Mouse (Mus musculus) MEL (cell line): ENCODE data around the gene Sema3c.

Experiments used
- CTCF ChIP-seq, 3 experiments: IDR thresholded peaks in 2 of 3; conservative IDR thresholded peaks in 1 of 3; 2 replicates each; pipeline ENCODE4 v1.5.1; 2011 to 2012; ENCODE audit warnings: low read length in 3 of 3, low read depth in 2 of 3, mild to moderate bottlenecking in 2 of 3, improper control_type of control experiment in 1 of 3, inconsistent platforms in 1 of 3, mixed read lengths in 1 of 3, moderate library complexity in 1 of 3; ENCODE audit not compliant: control insufficient read depth in 1 of 3, insufficient read depth in 1 of 3, poor library complexity in 1 of 3, severe bottlenecking in 1 of 3
- EP300 ChIP-seq, 2 experiments: IDR thresholded peaks; 2 replicates each; pipeline ENCODE4 v1.6.1; 2011; ENCODE audit warnings: improper control_type of control experiment in 2 of 2, low read length in 2 of 2, low read depth in 1 of 2, mild to moderate bottlenecking in 1 of 2
- GATA1 ChIP-seq: IDR thresholded peaks from 2 replicates; pipeline ENCODE4 v1.6.1; 2011; ENCODE audit warnings: low read depth, low read length, improper control_type of control experiment
- MEF2A ChIP-seq: IDR thresholded peaks from 2 replicates; pipeline ENCODE4 v1.6.1; 2014; ENCODE audit warnings: low read depth, mild to moderate bottlenecking, inconsistent platforms, low read length, improper control_type of control experiment; ENCODE audit not compliant: poor library complexity, insufficient replicate concordance, severe bottlenecking; ENCODE audit errors: extremely low read depth
- NRF1 ChIP-seq: IDR thresholded peaks from 2 replicates; pipeline ENCODE4 v1.6.1; 2014; ENCODE audit warnings: low read depth, mild to moderate bottlenecking, inconsistent platforms, low read length, improper control_type of control experiment, moderate library complexity; ENCODE audit not compliant: poor library complexity, insufficient read depth, severe bottlenecking
- POLR2A ChIP-seq, 2 experiments: IDR thresholded peaks; 2 replicates each; pipeline ENCODE4 v1.6.1; 2011 to 2012; ENCODE audit warnings: low read length in 2 of 2, mild to moderate bottlenecking in 2 of 2, control low read depth in 1 of 2, improper control_type of control experiment in 1 of 2, low read depth in 1 of 2, moderate library complexity in 1 of 2; ENCODE audit not compliant: control insufficient read depth in 1 of 2, insufficient read depth in 1 of 2, poor library complexity in 1 of 2
- POLR2AphosphoS2 ChIP-seq: IDR thresholded peaks from 2 replicates; pipeline ENCODE4 v1.6.1; 2011; ENCODE audit warnings: low read length, improper control_type of control experiment
- POLR2AphosphoS5 ChIP-seq: IDR thresholded peaks from 2 replicates; pipeline ENCODE4 v1.6.1; 2012; ENCODE audit warnings: low read depth, borderline replicate concordance, mild to moderate bottlenecking, inconsistent platforms, low read length, moderate library complexity, mixed read lengths
- TBP ChIP-seq: IDR thresholded peaks from 2 replicates; pipeline ENCODE4 v1.8.0; 2011; ENCODE audit warnings: low read depth, low read length, improper control_type of control experiment
- USF2 ChIP-seq, 2 experiments: IDR thresholded peaks; 2 replicates each; pipeline ENCODE4 v1.6.1; 2011 to 2012; ENCODE audit warnings: improper control_type of control experiment in 2 of 2, low read length in 2 of 2, borderline replicate concordance in 1 of 2, inconsistent platforms in 1 of 2, low read depth in 1 of 2, mild to moderate bottlenecking in 1 of 2; ENCODE audit not compliant: insufficient read depth in 1 of 2
- ZNF384 ChIP-seq: IDR thresholded peaks from 2 replicates; pipeline ENCODE4 v1.6.1; 2012; ENCODE audit warnings: low read depth, mild to moderate bottlenecking, inconsistent platforms, low read length, improper control_type of control experiment

DNA sequence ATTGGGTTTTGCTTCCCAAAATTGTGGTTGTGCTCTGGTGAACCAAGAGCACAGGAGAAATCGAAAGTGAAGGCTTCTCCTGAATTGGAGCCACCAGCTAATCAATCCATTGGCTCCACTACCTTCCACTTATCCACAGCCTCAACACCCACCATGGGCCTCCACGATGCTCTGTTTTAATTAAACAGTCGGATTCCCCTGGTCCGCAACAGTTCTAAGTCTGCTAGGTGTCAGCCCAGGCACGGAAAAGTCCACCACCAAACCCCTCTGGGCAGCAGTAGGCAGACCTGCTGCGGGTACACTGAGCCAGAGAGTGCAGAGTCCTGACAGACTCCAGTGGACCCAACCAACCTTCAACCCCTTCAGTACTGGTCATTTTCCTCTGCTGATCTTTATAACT lies 202.5 kb downstream of the Sema3c start:
- TF ChIP-seq MEF2A (no peak), POLR2A (IDR thresholded peaks at IDR 0.05; ENCODE audit: control insufficient read depth in 1 of 2, insufficient read depth in 1 of 2, low read depth in 1 of 2, low read length in 2 of 2, poor library complexity in 1 of 2) (no peak), ZNF384 (no peak), POLR2AphosphoS2 (no peak), EP300 (IDR thresholded peaks at IDR 0.05; ENCODE audit: low read depth in 1 of 2, low read length in 2 of 2) (no peak), CTCF (IDR thresholded peaks at IDR 0.05 in 2 of 3, conservative IDR thresholded peaks at IDR 0.05 in 1 of 3; ENCODE audit: control insufficient read depth in 1 of 3, insufficient read depth in 1 of 3, low read depth in 2 of 3, low read length in 3 of 3, poor library complexity in 1 of 3, severe bottlenecking in 1 of 3) (no peak), TBP (no peak), NRF1 (no peak), POLR2AphosphoS5 (no peak), GATA1 (no peak), USF2 (IDR thresholded peaks at IDR 0.05; ENCODE audit: borderline replicate concordance in 1 of 2, insufficient read depth in 1 of 2, low read depth in 1 of 2, low read length in 2 of 2) (no peak)
